ENCODE assay signal across 10 mouse cellular contexts in genomic region chr4:134779136-134779934, GRCm38 (mm10). TPM values are rescaled to one million over a fixed set of nuclear protein-coding genes. Genes with fewer than 3 reads are reported as not detected.
DNase-seq lines count a peak whose midpoint lies in the region; ATAC-seq lines count a peak whose summit lies in the region.
"Had no signal": no experiment of that assay in that cellular context is flagged by ENCODE, and none has a peak within 500 bp of the region (broad histone marks: within the 10 kb centered on the region; RNA-seq: fewer than 3 reads in every experiment).

No protein-coding gene starts in this region.

- no peaks in the 10 kb centered on the region for H3K27me3 ChIP-seq in liver, embryonic 15.5 days
- H3K27me3 ChIP-seq: neural tube, embryonic 12.5 days; Patski had no signal

- peaks cover 35% of the 10 kb centered on the region for H3K4me1 ChIP-seq in liver, embryonic 15.5 days (replicated peaks)

- 0 out of 2 replicates have a peak, but pooled peaks have one; percentile 45 for ATAC-seq in liver, embryonic 15.5 days (ENCODE audit: insufficient read depth)
- ATAC-seq: Patski had no signal

- H3K27ac ChIP-seq in liver, embryonic 15.5 days (replicated peaks): no peak overlapping the region
- H3K27ac ChIP-seq: neural tube, embryonic 12.5 days had no signal

- peak overlapping the region; percentile 5; the same call in 1 of the 2 replicates for H3K4me2 ChIP-seq in liver, embryonic 15.5 days
- H3K4me2 ChIP-seq: neural tube, embryonic 12.5 days had no signal

- 0 out of 2 replicates have a peak overlapping the region, but pooled peaks have one; percentile 6 for H3K9ac ChIP-seq in liver, embryonic 15.5 days
- H3K9ac ChIP-seq: neural tube, embryonic 12.5 days had no signal

- H3K36me3 ChIP-seq in liver, embryonic 15.5 days (replicated peaks): no peaks in the 10 kb centered on the region
- H3K36me3 ChIP-seq: neural tube, embryonic 12.5 days had no signal

- H3K4me3 ChIP-seq in liver, embryonic 15.5 days (replicated peaks): no peak overlapping the region
- H3K4me3 ChIP-seq: neural tube, embryonic 12.5 days had no signal

- intact Hi-C loops in heart, postnatal 36 days (cut with DNase I): loop anchor here (2.0 kb wide), 1 partner anchor 25 kb away; no protein-coding TSS in a partner anchor
- intact Hi-C loops in left cerebral cortex, postnatal 36 days (cut with DNase I): no loop called here

- 21% methylated on average over 14 of the region's 14 CpGs for WGBS in liver, embryonic 15.5 days (ENCODE audit: insufficient replicate concordance)

- DNase-seq in ovary, postnatal 36 days (ENCODE audit: low spot score): peak; percentile 45
- DNase-seq in ovary, postnatal 10 days (ENCODE audit: low spot score): no peak
- DNase-seq in heart, postnatal 36 days: peak; percentile 51 to 60
- DNase-seq in cerebellum, adult 9-10 months: no peak
- no peak for DNase-seq in left cerebral cortex, postnatal 36 days (ENCODE audit: low spot score in 2 of 2)
- DNase-seq in gastrocnemius, postnatal 10 days: no peak
- no peak for DNase-seq in thymus, adult 18-20 months

- H3K9me3 ChIP-seq in liver, embryonic 15.5 days (replicated peaks): no peaks in the 10 kb centered on the region
- H3K9me3 ChIP-seq: neural tube, embryonic 12.5 days had no signal

RNA-seq across cellular contexts. Expression of gene Ldlrap1, which starts 11.5 kb away (rescaled TPM):
- total RNA-seq in heart, postnatal 36 days (2021): 10 to 100 TPM; 14.3 to 16.2 TPM
- 21.8 and 22.4 TPM in 2 replicates for polyA plus RNA-seq in liver, embryonic 15.5 days (2015; fragmentation: Nextera tagmentation; extraction: Ambion mirVana)
- 1 to 10 TPM; 3.1 to 3.5 TPM for total RNA-seq in left cerebral cortex, postnatal 36 days (2021)
- 10 to 100 TPM; 11.9 to 17.3 TPM for total RNA-seq in gastrocnemius, postnatal 10 days (2021)

Comparison
In these comparisons a context has a peak if more than half of its experiments do, and no peak if none do; other contexts are left out.
1. DNase-seq: peak in ovary, postnatal 36 days (single experiment) and heart, postnatal 36 days (2 of 2); none in ovary, postnatal 10 days (single experiment), cerebellum, adult 9-10 months (single experiment), left cerebral cortex, postnatal 36 days (0 of 2), gastrocnemius, postnatal 10 days (single experiment) and thymus, adult 18-20 months (0 of 2).